Mouse (Mus musculus) forebrain, embryonic 11.5 days (tissue): Measurements from ENCODE around the gene Car1. TPM values are rescaled to one million over a fixed set of nuclear protein-coding genes. Genes with fewer than 3 reads are reported as not detected.
"Not testable (repeated sequence)": the region's sequence is repeated elsewhere in the genome, so short reads cannot be mapped to it uniquely, and the experiment has no call there.

Experiments used
- ATAC-seq: fragments of 200-750 bp; cut with Nextera tagmentation; replicated peaks from 2 replicates; pipeline ENCODE4 v1.8.0; 2017; ENCODE audit warnings: moderate TSS enrichment; ENCODE audit not compliant: low FRiP score
- DNase-seq: peaks from one replicate; pipeline ENCODE4 v3.0.0-alpha.2; 2017; ENCODE audit warnings: low spot score
- H3K27ac ChIP-seq: fragments of 300-500 bp; sonication (generic); 2 replicates; pipeline ENCODE4 v1.5.1; 2014; ENCODE audit warnings: low read depth, low read length
- H3K27me3 ChIP-seq: fragments of 300-500 bp; sonication (generic); 2 replicates; pipeline ENCODE4 v1.6.1; 2014; ENCODE audit warnings: mild to moderate bottlenecking, low read length, mixed read lengths; ENCODE audit not compliant: control insufficient read depth, insufficient read depth
- H3K36me3 ChIP-seq: fragments of 300-500 bp; sonication (generic); 2 replicates; pipeline ENCODE4 v1.6.1; 2014; ENCODE audit warnings: mild to moderate bottlenecking, low read length, moderate library complexity, mixed read lengths; ENCODE audit not compliant: control insufficient read depth, insufficient read depth
- H3K4me1 ChIP-seq: fragments of 300-500 bp; sonication (generic); replicated peaks from 2 replicates; pipeline ENCODE4 v1.6.1; 2014; ENCODE audit warnings: low read length, mixed read lengths; ENCODE audit not compliant: control insufficient read depth, insufficient read depth
- H3K4me2 ChIP-seq: fragments of 300-500 bp; sonication (generic); 2 replicates; pipeline ENCODE4 v1.6.1; 2014; ENCODE audit warnings: low read depth, mild to moderate bottlenecking, low read length, moderate library complexity, mixed read lengths; ENCODE audit not compliant: severe bottlenecking
- H3K4me3 ChIP-seq: fragments of 300-500 bp; sonication (generic); 2 replicates; pipeline ENCODE4 v1.5.1; 2014; ENCODE audit warnings: low read depth, low read length
- H3K9ac ChIP-seq: fragments of 300-500 bp; sonication (generic); 2 replicates; pipeline ENCODE4 v1.6.1; 2014; ENCODE audit warnings: low read length
- H3K9me3 ChIP-seq: fragments of 300-500 bp; sonication (generic); 2 replicates; pipeline ENCODE4 v1.6.1; 2016; ENCODE audit warnings: low read length, mixed read lengths; ENCODE audit not compliant: control insufficient read depth
- WGBS: fragments of 180-500 bp; shearing (Covaris S2); extraction: QIAGEN DNeasy Blood & Tissue Kit; methylation state at CpG from one replicate; pipeline ENCODE4 v1.1.7; 2014; 5-methylcytosine and 5-hydroxymethylcytosine counted together
- polyA plus RNA-seq: library from polyadenylated mRNA; unstranded; fragments of >200 nt; fragmentation: Nextera tagmentation; extraction: Ambion mirVana; gene quantifications from 2 replicates; pipeline ENCODE4 v1.2.1, GENCODE M21; 2014

The Car1 gene
- polyA plus RNA-seq, 1 experiment from 2014 or later, result 0.20 TPM

- H3K9ac ChIP-seq, H3K4me3 ChIP-seq, H3K27ac ChIP-seq, ATAC-seq, H3K4me1 ChIP-seq, H3K9me3 ChIP-seq, H3K27me3 ChIP-seq, H3K36me3 ChIP-seq, DNase-seq, H3K4me2 ChIP-seq: not testable (repeated sequence)
- WGBS, result 91% methylated on average over 2 of the region's 3 CpGs
Observed at GRCm38 (mm10) chr3:14776497-14777162, 31.5 kb downstream of the Car1 start.

GRCm38 (mm10) chr3:14774539-14774938 lies 33.6 kb downstream of the Car1 start:
- not testable (repeated sequence) for H3K9me3 ChIP-seq, DNase-seq, ATAC-seq, H3K9ac ChIP-seq, H3K27ac ChIP-seq, H3K27me3 ChIP-seq, H3K36me3 ChIP-seq, H3K4me1 ChIP-seq, H3K4me3 ChIP-seq, H3K4me2 ChIP-seq
- 85% methylated on average over 1 of the region's 1 CpGs for WGBS

DNA sequence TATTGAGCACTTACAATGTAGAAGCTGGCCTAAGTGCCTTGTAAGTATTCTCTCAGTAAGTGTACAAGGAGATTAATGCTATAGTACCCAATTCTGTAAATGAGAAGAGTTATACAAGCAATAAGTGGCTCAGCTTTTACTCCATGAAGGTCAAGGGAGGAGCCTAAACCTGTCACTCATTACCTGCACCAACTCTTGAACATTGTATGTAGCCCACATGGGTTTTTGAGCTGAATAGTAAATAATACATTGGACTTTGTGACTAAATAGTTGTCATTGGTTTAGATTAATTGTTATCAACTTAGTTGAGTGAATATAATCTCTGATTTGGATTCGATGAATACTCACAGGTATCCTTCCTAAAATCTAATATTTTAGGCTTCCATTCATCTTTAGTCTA lies 35.7 kb downstream of the Car1 start:
- H3K9ac ChIP-seq, H3K27ac ChIP-seq: not testable (repeated sequence)

DNA sequence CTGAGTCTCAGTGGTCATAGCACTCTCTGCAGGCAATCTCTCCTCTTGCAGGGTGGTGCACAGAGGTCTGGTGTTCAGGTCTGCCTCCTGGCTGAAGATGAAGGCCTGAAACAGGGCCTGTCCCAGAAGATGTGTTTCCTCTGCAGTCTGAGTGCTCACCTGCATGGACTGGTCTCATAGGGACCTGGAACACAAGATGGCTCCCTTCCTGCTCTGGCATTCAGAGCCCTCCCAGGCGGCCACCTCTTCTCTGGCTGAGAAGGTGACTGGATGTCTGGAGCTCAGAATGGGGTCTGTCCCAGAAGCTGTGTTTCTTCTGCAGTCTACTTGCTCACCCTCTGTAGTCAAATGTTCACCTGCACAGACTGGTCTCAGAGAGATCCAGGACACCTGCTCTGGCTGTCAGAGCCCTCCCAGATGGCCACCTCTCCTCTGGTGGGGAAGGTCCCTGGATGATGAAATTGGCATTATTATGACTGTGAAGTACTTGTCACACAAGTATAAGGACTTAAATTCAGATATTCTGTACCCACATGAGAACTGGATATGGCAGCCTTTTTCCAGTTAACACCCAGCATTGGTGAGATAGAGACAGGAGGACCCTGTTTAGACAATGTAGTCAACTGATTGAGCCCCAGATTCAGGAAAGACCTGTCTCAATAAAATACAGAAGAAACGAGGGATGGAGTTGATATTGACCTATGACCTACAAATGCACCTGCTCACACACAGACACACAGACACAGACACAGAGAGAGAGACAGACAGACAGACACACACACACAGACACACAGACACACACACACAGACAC lies 43.2 kb downstream of the Car1 start:
- WGBS, result 59% methylated on average over 2 of the region's 2 CpGs
- Histone ChIP-seq H3K4me1 (no peaks in the 10 kb centered on the region), H3K27me3 (no peaks in the 10 kb centered on the region), H3K4me2 (no peak overlapping the region), H3K9me3 (no peaks in the 10 kb centered on the region), H3K9ac (no peak overlapping the region), H3K4me3 (no peak overlapping the region), H3K36me3 (no peaks in the 10 kb centered on the region), H3K27ac (no peak overlapping the region)
- ATAC-seq (no peak), DNase-seq (no peak)

More for the DNA sequence above, 35.7 kb downstream of the Car1 start:
- H3K36me3 ChIP-seq, H3K27me3 ChIP-seq, H3K9me3 ChIP-seq, H3K4me1 ChIP-seq, H3K4me3 ChIP-seq, DNase-seq, H3K4me2 ChIP-seq, ATAC-seq: not testable (repeated sequence)
- WGBS, result 98% methylated on average over 1 of the region's 1 CpGs

DNA sequence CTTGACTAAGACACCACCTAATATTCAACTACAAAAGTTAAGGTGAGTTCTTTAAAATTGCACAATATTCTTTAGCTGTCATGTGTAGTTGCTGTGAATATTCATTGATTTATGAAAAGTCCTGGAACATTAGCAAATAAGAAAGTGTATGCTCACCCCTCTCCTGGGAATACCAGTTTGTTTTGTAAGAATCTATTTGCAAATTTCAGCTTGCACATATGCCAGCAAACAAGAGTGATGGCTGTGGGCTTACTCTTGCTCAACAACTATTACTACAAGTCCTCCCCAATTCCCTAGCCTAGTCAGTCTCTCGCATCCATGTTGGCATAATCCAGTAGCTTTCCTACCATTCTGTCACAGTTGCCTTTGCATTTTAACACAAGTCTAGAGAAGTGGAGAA lies 52.5 kb downstream of the Car1 start:
- 97% methylated on average over 1 of the region's 1 CpGs for WGBS

GRCm38 (mm10) chr3:14746041-14746440 lies 62.1 kb downstream of the Car1 start:
- no peak for ATAC-seq
- no peak overlapping the region for H3K27ac ChIP-seq
- no peak overlapping the region for H3K4me2 ChIP-seq
- no peak overlapping the region for H3K4me3 ChIP-seq
- WGBS, result 89% methylated on average over 3 of the region's 3 CpGs
- no peaks in the 10 kb centered on the region for H3K27me3 ChIP-seq
- no peaks in the 10 kb centered on the region for H3K4me1 ChIP-seq
- H3K36me3 ChIP-seq, result no peaks in the 10 kb centered on the region
- no peaks in the 10 kb centered on the region for H3K9me3 ChIP-seq
- H3K9ac ChIP-seq, result no peak overlapping the region
- DNase-seq, result no peak

More for the DNA sequence above, 52.5 kb downstream of the Car1 start:
- Histone ChIP-seq H3K9ac (no peak overlapping the region), H3K4me2 (no peak overlapping the region), H3K4me3 (no peak overlapping the region), H3K27ac (no peak overlapping the region), H3K36me3 (no peaks in the 10 kb centered on the region), H3K9me3 (no peaks in the 10 kb centered on the region), H3K4me1 (no peaks in the 10 kb centered on the region), H3K27me3 (no peaks in the 10 kb centered on the region)
- DNase-seq, result no peak
- ATAC-seq, result no peak

GRCm38 (mm10) chr3:14738261-14738660 lies 69.9 kb downstream of the Car1 start:
- no peaks in the 10 kb centered on the region for H3K27me3 ChIP-seq
- no peak for ATAC-seq
- no peak overlapping the region for H3K27ac ChIP-seq
- H3K4me2 ChIP-seq, result no peak overlapping the region
- no peak overlapping the region for H3K9ac ChIP-seq
- no peak for DNase-seq
- no peaks in the 10 kb centered on the region for H3K4me1 ChIP-seq
- WGBS, result 90% methylated on average over 2 of the region's 2 CpGs
- H3K9me3 ChIP-seq, result no peaks in the 10 kb centered on the region
- H3K4me3 ChIP-seq, result no peak overlapping the region
- H3K36me3 ChIP-seq, result no peaks in the 10 kb centered on the region

DNA sequence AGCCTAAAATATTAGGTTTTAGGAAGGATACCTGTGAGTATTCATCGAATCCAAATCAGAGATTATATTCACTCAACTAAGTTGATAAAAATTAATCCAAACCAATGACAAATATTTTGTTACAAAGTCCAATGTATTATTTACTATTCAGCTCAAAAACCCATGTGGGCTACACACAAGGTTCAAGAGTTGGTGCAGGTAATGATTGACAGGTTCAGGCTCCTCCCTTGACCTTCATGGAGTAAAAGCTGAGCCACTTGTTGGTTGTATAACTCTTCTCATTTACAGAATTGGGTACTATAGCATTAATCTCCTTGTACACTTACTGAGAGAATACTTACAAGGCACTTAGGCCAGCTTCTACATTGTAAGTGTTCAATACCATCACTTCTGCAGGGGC lies 80.7 kb downstream of the Car1 start:
- not testable (repeated sequence) for H3K36me3 ChIP-seq, H3K4me1 ChIP-seq, ATAC-seq, H3K27me3 ChIP-seq, H3K27ac ChIP-seq, H3K4me3 ChIP-seq, H3K4me2 ChIP-seq, H3K9ac ChIP-seq, DNase-seq, H3K9me3 ChIP-seq
- WGBS, result 91% methylated on average over 1 of the region's 1 CpGs

DNA sequence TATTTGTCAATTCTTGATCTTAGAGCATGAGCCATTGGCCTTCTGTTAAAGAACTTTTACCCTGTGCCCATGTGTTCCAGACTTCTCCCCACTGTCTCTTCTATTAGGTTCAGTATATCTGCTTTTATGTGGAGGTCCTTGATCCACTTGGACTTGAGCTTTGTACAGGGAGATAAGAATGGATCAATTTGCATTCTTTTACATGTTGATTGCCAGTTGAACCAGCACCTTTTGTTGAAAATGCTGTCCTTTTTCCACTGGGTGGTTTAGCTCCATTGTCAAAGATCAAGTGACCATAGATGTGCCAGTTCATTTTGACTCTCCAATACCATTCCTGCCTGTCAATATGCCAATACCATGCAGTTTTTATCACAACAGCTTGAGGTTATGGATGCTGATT lies 82.7 kb downstream of the Car1 start:
- H3K27me3 ChIP-seq, H3K4me1 ChIP-seq, H3K9me3 ChIP-seq, ATAC-seq, H3K36me3 ChIP-seq, H3K4me2 ChIP-seq, H3K4me3 ChIP-seq, DNase-seq, H3K27ac ChIP-seq, H3K9ac ChIP-seq: not testable (repeated sequence)
